Mouse (Mus musculus) testis, adult 2 months (tissue): ENCODE data around the gene Cmpk1.

Experiments used
- CTCF ChIP-seq: fragments of 200-500 bp; IDR thresholded peaks from 2 replicates; pipeline ENCODE4 v1.5.1; 2012; ENCODE audit warnings: low read depth, mild to moderate bottlenecking, inconsistent platforms, low read length, moderate library complexity; ENCODE audit not compliant: control insufficient read depth, insufficient read depth, insufficient replicate concordance
- POLR2A ChIP-seq: fragments of 200-500 bp; IDR thresholded peaks from 2 replicates; pipeline ENCODE4 v1.6.1; 2012; ENCODE audit warnings: low read depth, mild to moderate bottlenecking, inconsistent platforms, low read length, moderate library complexity; ENCODE audit not compliant: control insufficient read depth

DNA sequence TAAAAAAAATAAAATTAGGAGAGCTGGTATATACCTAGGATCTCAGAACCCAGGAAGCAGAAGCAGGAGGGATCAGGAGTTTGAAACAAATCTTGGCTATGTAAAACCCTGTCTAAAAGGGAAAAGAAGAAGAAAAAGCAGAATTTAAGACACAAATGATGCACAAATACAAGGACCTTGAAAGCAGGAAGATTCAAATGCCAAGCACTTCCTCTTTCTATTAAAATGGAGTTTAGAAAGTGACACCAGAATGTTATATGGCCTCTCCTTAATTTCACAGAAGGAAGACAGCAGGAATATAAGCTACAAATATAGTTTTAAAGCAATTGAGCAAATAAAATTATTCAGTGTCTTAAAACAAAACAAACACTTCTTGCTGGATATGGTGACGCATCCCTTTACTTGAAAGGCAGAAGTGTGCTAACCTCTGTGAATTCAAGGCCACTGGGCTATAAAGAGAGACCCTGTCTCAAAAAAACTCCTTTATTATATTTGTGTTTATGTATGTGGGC lies 13.8 kb downstream of the Cmpk1 start:
- TF ChIP-seq POLR2A: no peak
- TF ChIP-seq CTCF: no peak
